ENCODE assay signal across 8 mouse cellular contexts in the genomic region with DNA sequence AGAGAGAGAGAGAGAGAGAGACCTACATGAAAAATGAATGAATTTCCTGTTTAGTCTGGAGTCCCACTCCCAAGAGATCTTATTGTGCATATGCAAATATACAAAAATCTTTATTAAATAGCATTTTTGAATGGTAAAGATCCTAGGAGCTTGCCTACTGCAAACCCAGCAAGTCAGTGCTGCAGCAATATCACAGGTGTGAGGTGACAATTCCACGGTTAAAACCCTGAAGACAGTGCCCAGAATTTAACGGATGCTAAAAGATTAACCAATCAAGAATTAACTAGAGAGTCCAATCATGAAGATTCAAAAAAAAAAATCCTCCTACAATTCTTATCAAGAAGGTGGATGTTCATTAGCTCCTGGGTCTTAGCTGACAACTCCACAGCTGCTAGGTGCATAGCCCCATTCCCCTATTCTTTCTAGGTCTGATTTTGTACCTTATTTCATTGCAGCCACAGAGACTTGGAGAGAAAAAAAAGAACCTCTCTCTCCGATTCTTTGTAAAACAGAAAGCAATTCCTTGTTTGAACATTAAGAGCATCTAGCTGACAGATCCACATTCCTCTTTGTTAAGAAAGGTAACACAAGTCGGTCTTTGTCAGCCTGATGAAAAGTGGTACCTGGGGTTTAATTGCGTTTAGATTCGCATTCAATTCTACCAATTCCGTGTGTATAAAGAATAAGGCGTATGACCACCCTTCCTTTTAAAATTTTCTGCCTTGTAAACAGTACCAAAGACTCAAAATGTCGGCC. TPM values are rescaled to one million over a fixed set of nuclear protein-coding genes. Genes with fewer than 3 reads are reported as not detected.
A peak's percentile ranks its signal among the peaks of the same experiment; 100 is the strongest.
DNase-seq lines count a peak whose midpoint lies in the region; ATAC-seq and TF ChIP-seq lines count a peak whose summit lies in the region.

No protein-coding gene starts in this region.

- no peaks in the 10 kb centered on the region for H3K79me2 ChIP-seq in liver, adult 2 months (ENCODE audit: control insufficient read depth, insufficient read depth, low read length)

- TF ChIP-seq POLR2A in liver, adult 2 months (IDR thresholded peaks at IDR 0.05; ENCODE audit: extremely low read depth, insufficient read depth, low read length) = no peak

- H3K9me3 ChIP-seq in forebrain, embryonic 10.5 days = no peaks in the 10 kb centered on the region
- no peaks in the 10 kb centered on the region for H3K9me3 ChIP-seq in limb, embryonic 11.5 days (ENCODE audit: control insufficient read depth, low read length)

- no peak for ATAC-seq in limb, embryonic 11.5 days (ENCODE audit: insufficient number of reproducible peaks, low FRiP score, low TSS enrichment, low read depth)

- H3K27ac ChIP-seq in liver, adult 2 months (replicated peaks; ENCODE audit: insufficient read depth, low read depth, low read length) = no peak overlapping the region
- H3K27ac ChIP-seq in forebrain, embryonic 10.5 days = peak overlapping the region; percentile 82
- no peak overlapping the region for H3K27ac ChIP-seq in limb, embryonic 11.5 days (replicated peaks; ENCODE audit: low read depth, low read length)

- peak overlapping the region; percentile 28 for H3K4me3 ChIP-seq in liver, adult 2 months (ENCODE audit: insufficient read depth, low read depth, low read length)
- H3K4me3 ChIP-seq in forebrain, embryonic 10.5 days = peak overlapping the region; percentile 61
- H3K4me3 ChIP-seq in limb, embryonic 11.5 days (ENCODE audit: low read depth, low read length) = peak overlapping the region; percentile 45

- no peak for DNase-seq in liver, adult 2 months (ENCODE audit: extremely low read depth, low read depth, low spot score)
- no peak for DNase-seq in liver
- DNase-seq in forebrain, embryonic 10.5 days (ENCODE audit: extremely low spot score, low spot score) = no peak
- DNase-seq in limb, embryonic 11.5 days (ENCODE audit: low spot score) = no peak
- peak; percentile 5 for DNase-seq in retina, postnatal 1 day
- DNase-seq in embryo, embryonic 9.5 days (ENCODE audit: extremely low spot score) = no peak
- no peak for DNase-seq in kidney, postnatal 36 days
- DNase-seq in urinary bladder, postnatal 10 days (ENCODE audit: low spot score) = no peak

- 58% methylated on average over 9 of the region's 9 CpGs for WGBS in liver, adult 2 months
- 40% methylated on average over 9 of the region's 9 CpGs for WGBS in forebrain, embryonic 10.5 days
- 45% methylated on average over 9 of the region's 9 CpGs for WGBS in limb, embryonic 11.5 days

- H3K9ac ChIP-seq in liver, adult 2 months (ENCODE audit: low read depth, low read length) = no peak overlapping the region
- H3K9ac ChIP-seq in limb, embryonic 11.5 days (ENCODE audit: low read length) = no peak overlapping the region

- H3K27me3 ChIP-seq in liver, adult 2 months (ENCODE audit: control insufficient read depth, insufficient read depth, low read length) = no peaks in the 10 kb centered on the region
- H3K27me3 ChIP-seq in forebrain, embryonic 10.5 days (ENCODE audit: poor library complexity, severe bottlenecking) = peaks cover 18% of the 10 kb centered on the region; the same call in 1 of the 2 replicates
- no peaks in the 10 kb centered on the region for H3K27me3 ChIP-seq in limb, embryonic 11.5 days (ENCODE audit: control insufficient read depth, insufficient read depth, low read length)

- no peaks in the 10 kb centered on the region for H3K4me1 ChIP-seq in liver, adult 2 months (ENCODE audit: control insufficient read depth, insufficient read depth, low read length)
- H3K4me1 ChIP-seq in forebrain, embryonic 10.5 days = peaks cover 14% of the 10 kb centered on the region
- no peaks in the 10 kb centered on the region for H3K4me1 ChIP-seq in limb, embryonic 11.5 days (ENCODE audit: control insufficient read depth, insufficient read depth, low read length)

- no peaks in the 10 kb centered on the region for H3K36me3 ChIP-seq in liver, adult 2 months (ENCODE audit: control insufficient read depth, insufficient read depth, low read length)
- H3K36me3 ChIP-seq in forebrain, embryonic 10.5 days (replicated peaks) = no peaks in the 10 kb centered on the region
- H3K36me3 ChIP-seq in limb, embryonic 11.5 days (ENCODE audit: control insufficient read depth, insufficient read depth, low read length) = no peaks in the 10 kb centered on the region

- H3K4me2 ChIP-seq in limb, embryonic 11.5 days (ENCODE audit: low read depth, severe bottlenecking) = peak overlapping the region; percentile 88

- no peak for TF ChIP-seq CTCF in liver, adult 2 months (IDR thresholded peaks at IDR 0.05; ENCODE audit: low read depth, low read length)

RNA-seq across cellular contexts. Expression of a gene that starts 1.0 kb away (rescaled TPM):
- 1.0 and 1.9 TPM in 2 replicates for total RNA-seq in liver, adult 2 months (2014; rRNA removed)
- 0.86 and 1.2 TPM in 2 replicates for polyA plus RNA-seq in liver, adult 2 months (2012; rRNA removed)
- polyA plus RNA-seq in forebrain, embryonic 10.5 days (2016; fragmentation: Nextera tagmentation; extraction: Ambion mirVana) = 7.1 and 10.2 TPM in 2 replicates
- polyA plus RNA-seq in limb, embryonic 11.5 days (2014; fragmentation: Nextera tagmentation; extraction: Ambion mirVana) = 2.8 and 4.2 TPM in 2 replicates
